Mouse (Mus musculus): ENCODE data around the gene S100z.

S100z gene

GRCm38 (mm10) chr13:95444824-95445223 is 33.7 kb downstream of the S100z start, which contains the start of gene Crhbp:
TSS of gene Crhbp (minus strand) at chr13:95444924.
- DNase-seq (ENCODE audit: low spot score) = no peak

GRCm38 (mm10) chr13:95444291-95444690 is 34.2 kb downstream of the S100z start:
- no peak for DNase-seq (ENCODE audit: low spot score)

GRCm38 (mm10) chr13:95443376-95444233 is 34.9 kb downstream of the S100z start:
- DNase-seq (ENCODE audit: low spot score) = peak; percentile 8

- no peak for DNase-seq (ENCODE audit: low spot score)
Measured at GRCm38 (mm10) chr13:95442901-95443300, 35.6 kb downstream of the S100z start.

- DNase-seq (ENCODE audit: low spot score) = no peak
Measured at GRCm38 (mm10) chr13:95439569-95439968, 39.0 kb downstream of the S100z start.

GRCm38 (mm10) chr13:95431760-95432159 is 46.8 kb downstream of the S100z start:
- no peak for DNase-seq (ENCODE audit: low spot score)

- no peak for DNase-seq (ENCODE audit: low spot score)
Measured at GRCm38 (mm10) chr13:95427499-95427898, 51.0 kb downstream of the S100z start.
